Mouse (Mus musculus) cerebellum, postnatal 14 days (tissue): ENCODE measurements around the gene Cacnb3.
"Not testable (repeated sequence)": the region's sequence is repeated elsewhere in the genome, so short reads cannot be mapped to it uniquely, and the experiment has no call there.

Source experiments
- DNase-seq, 2 experiments: peaks; one replicate each; pipeline ENCODE4 v3.0.0; 2021; ENCODE audit warnings: mixed read lengths in 2 of 2

Cacnb3 gene

DNA sequence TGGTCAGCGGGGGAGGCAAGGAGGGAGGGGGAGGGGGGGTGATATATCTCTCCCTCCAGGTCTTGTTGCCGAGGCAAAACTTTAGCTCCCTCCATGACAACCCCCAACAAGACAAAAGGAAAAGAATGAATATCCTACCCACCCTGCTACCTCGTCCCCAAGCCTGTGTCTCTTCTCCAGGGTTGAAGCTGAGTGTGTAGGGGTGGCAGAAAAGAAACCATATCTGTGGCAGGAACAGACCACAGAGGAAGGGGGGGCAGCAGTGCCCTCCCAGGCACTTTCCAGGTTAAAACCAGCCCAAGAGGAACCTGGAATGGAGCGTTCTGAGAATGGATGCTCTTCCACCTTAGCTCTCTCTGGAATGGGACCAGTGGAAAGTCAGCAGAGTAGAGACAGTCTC lies at the start of gene Cacnb3:
Cacnb3 (plus strand) TSS at position 301 of the 400 bp plus-strand sequence.
- peak in 1 of 2 experiments; percentile 1 for DNase-seq

DNA sequence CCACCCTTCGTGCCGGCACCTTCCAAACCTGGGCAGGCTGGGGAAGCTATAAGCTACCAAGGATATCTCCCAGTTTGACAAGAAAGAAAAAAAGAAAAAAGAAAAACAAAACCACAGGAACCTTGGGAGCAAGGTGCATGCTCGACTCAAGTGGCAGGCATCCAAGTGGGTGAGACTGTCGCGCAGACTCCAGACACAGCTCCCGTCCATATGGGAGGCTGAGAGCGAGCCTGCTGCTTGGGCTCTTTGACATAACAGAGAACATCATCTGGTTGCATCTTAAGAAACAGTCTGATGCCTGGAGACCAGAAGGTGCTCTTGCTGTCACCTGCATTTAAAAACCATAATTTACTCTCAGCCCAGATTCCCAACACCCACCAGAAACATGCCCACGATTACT lies 48.2 kb upstream of the Cacnb3 start:
- DNase-seq = peak; percentile 26 to 37

DNA sequence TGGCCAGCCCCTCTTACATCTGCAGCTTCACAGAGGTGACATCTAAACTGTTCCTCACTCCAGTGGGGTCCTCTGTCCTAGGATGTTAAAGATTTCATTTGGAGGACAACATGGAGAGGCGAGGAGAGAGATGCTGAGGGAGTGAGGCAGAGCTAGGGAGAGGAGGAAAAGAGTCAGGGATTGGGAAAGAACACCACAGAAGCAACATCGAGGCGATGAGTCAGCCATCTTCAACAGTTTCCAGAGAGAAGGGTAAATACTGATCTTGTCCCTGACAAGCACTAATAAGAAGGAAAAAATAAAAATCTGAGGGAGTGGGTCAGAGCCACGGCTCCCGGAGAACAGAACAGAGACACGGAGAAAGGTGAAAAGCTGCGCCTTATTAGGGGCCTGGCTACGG lies 47.6 kb upstream of the Cacnb3 start:
- DNase-seq = no peak

DNA sequence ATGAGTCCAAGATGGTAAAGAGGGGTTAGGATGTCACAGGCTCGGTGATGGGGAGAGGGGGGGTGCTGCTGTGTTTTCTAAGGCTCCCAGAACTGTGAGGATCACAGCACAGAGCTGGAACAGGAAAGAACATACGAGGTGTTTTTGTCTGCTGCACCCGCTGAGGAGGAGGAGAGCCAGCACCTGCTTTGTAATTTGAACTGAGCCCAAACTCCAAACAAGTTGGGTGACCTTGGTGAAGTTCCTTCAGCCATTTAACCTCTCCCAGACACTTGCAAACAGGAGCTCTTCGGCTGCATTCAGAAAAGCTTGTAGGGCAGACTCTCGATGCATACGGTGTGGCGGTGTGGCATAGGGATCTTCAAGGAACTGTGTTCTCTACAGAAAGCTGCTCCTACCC lies 45.2 kb upstream of the Cacnb3 start:
- DNase-seq = no peak

GRCm38 (mm10) chr15:98586141-98586540 lies 44.5 kb upstream of the Cacnb3 start:
- DNase-seq = not testable (repeated sequence)

DNA sequence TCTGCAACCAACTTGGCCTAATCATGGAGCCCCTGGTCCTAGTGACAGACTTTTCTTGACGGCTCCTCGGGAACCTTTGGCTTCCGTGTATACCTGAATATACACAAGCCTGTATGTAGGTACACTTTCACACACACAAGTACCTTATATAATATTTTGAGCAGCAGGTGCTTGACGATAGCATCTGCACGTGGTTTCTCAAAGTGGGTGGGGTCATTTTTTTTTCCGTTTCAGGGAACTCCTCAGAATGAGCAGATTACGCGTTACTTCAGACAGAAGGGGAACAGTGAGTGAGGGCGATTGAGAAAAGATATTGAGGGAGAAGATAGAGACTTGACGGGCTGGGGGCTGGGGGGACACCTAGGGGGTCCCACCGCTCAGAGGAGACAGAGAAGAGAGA lies 42.9 kb upstream of the Cacnb3 start:
- DNase-seq = no peak

DNA sequence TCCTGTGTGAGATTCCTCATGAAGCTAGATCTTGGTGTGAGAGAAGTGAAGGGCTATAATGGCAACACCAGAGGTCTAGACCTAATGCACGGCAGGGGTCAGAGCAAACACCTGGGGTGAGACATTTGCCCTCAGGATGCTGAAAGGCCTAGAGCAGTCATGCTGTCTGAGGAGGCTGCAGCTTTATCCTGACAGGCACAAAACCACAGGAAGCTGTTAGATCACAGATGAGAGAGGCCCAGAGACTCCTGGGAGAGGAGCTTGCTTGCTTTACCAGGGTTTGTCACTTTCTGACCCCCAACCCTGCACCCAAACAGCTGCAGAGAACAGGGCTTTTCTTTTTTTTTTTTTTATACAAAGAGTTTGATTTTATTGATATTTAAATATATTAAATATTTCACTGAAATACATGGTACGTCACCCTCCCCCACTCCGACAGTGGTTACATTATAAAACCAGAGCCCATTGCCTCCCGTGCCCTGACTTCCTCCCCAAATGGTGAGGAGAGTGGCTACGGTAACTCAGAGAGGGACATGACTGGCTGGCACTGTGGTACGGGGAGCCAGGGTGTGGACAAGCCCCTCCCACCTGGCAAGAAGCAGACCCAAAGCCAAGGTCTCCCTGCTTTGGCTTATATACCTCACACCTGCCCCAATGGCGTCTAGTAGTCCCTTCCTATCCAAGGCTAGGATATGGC lies 40.9 kb upstream of the Cacnb3 start:
- no peak for DNase-seq

DNA sequence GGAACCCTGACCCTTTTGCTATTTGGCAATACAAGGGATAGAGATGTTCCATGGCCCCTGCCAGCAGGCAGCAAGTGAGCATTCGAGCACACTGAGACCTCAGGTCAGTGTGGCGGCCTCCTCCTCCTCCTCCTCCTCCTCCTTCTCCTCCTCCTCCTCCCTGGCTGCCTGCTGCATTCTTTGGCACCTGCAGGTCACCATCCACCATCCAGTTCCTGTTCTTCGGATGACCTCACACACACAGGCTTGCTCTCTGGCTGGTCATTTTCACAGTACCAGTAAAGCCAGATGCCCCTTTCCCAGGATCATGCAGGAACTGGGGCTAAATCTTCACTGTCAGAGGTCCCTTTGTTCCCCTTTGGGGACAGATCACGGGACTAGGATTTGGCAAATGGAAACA lies 39.2 kb upstream of the Cacnb3 start:
- DNase-seq = no peak

DNA sequence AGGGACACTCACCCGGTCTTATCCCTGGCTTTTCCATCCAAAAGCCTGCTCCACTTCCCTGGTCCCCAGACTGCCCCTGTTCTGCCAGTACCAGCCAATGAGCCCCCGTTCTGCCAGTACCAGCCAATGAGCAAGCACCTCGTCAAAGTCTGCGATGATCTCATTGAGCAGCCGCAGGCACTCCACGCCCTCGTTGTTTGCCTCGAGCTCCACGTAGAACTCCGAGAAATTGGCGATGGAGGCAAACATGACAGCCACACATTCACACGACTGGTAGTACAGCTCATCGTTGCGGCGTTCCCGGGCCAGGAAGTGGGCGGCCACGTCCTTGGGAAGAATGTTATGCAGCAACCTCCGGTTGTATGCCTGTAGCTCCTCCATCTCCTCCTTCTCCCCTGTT lies 36.4 kb upstream of the Cacnb3 start:
- no peak for DNase-seq

DNA sequence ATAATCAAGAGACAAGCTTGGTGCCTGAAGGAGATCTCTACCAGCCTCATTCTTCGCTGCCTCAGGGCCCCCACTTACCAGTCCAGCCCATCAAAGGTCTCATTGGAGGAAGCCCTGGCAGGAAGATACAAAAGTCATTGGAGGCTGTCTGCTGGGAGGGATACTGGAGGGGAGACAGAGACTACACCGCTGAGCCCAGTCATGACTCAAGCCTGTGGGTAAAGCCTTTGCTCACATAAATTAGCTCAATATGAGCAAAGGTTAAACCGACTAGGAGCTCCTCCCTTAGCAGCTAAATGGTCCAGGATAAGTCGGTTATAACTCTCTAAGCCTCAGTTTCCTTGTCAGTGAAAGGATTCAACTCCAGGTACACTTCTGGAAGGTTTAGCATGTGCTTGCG lies 35.6 kb upstream of the Cacnb3 start:
- no peak for DNase-seq

- DNase-seq = no peak
These were observed 34.0 kb upstream of the Cacnb3 start for GRCm38 (mm10) chr15:98596609-98597008.

- no peak for DNase-seq
These were observed 30.5 kb upstream of the Cacnb3 start for GRCm38 (mm10) chr15:98600036-98600709.

DNA sequence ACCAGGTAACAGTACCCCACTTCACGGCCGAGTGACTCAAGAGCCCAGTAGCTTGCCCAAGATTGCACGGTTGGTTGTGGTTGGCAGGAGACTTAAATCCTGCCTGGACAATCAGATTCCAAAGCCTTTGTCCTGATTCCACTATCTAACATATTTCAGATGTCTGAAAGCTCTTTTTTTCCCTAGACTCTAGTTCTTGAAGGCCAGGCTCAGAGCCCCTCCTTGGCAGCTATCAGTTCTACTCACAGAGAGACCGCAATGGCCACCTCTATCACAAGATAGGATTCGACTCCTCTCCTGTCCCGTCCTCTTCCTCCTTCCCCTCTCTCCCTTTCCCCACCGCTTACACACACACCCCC lies 28.8 kb upstream of the Cacnb3 start:
- DNase-seq = no peak

GRCm38 (mm10) chr15:98602191-98602881 lies 28.3 kb upstream of the Cacnb3 start:
- no peak for DNase-seq

DNA sequence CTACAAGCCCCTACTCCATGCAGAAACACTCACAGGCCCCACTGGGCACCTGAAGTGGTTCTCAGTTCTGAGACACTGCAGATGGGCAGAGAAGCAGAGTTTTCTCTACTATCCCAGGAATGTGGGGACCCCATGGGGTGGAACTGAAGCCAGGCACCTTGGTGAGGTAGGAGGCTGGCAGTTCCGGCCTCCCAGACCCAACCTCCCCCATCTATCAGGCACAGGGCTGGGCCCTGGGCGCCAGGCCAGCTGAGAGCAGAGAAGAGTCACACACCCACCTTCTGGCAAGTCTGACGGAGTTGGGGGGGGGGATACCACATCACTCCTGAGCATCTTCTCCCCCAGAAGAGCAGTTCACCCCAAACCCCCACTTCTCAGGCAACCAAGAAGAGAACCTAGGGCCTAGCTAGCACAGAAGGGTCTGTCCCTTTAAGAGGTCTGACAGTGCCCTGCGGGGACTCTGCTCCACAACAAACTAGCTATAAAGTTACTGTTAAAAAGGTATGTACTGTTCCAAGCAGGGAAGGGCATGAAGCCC lies 27.6 kb upstream of the Cacnb3 start:
- peak in 1 of 2 experiments; percentile 30 for DNase-seq

- DNase-seq = no peak
These were observed 26.5 kb upstream of the Cacnb3 start for GRCm38 (mm10) chr15:98604041-98604575.

- DNase-seq = peak in 1 of 2 experiments; percentile 2
These were observed 24.5 kb upstream of the Cacnb3 start for GRCm38 (mm10) chr15:98606051-98606536.

- DNase-seq = peak in 1 of 2 experiments; percentile 1
These were observed 23.9 kb upstream of the Cacnb3 start for GRCm38 (mm10) chr15:98606739-98607138.

DNA sequence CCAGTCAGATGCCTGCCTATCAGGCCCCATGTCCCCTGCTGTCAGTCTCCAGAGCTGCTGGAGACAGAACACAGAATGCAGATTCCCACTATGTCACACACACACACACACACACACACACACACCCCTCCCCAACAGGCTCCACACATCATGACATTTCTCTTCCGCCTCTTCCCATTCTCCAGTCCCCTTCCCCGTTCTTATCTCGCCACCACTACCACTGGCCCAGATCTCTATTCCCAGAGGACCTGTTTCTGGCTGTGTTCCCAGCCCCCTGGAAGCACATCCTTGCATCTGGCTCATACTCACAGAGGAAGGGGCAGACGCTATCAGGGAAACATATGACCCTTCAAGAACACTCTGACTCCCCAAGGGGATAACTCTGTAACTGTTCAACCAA lies 23.1 kb upstream of the Cacnb3 start:
- peak in 1 of 2 experiments; percentile 28 for DNase-seq

DNA sequence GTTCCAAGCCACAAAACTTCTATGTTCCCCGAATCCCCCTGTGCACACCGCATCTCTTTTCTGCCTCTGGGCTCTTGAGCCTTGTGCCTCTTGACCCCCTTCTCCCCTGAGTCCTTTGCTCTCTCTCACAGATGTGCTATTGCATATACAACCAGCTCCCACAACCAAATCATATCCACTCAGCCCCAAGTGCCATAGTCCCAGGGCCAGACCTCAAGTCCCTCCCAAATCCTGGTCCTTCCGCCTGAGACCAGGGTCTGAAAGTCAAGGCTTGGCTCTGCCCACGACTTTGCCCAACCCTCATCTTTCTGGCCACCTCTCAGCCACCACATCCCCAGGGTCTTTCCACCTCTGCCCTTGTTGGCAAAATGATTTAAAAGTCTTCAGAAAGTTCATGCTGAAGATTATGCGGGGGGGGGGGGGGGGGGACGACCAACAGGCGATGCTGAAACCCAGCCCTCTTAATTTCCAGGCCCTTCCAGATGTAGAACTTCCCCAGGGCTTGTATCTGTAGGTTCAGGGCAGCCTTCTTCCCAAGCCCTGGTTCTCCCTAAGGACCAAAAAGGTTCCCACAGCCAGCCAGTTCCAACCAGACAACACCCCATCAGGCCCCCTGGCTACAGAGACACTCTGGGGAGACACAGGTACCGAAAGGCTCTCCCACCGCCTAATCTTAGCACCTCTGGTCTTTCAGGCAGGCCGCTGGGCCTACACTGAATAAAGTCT lies 22.4 kb upstream of the Cacnb3 start:
- DNase-seq = peak in 1 of 2 experiments; percentile 5

GRCm38 (mm10) chr15:98608784-98609250 lies 21.8 kb upstream of the Cacnb3 start:
- peak; percentile 33 for DNase-seq
